Mouse (Mus musculus) lung, embryonic 14.5 days (tissue): ENCODE measurements around the gene Scrn3. TPM values are rescaled to one million over a fixed set of nuclear protein-coding genes. Genes with fewer than 3 reads are reported as not detected.

Experiments used
- ATAC-seq: fragments of 200-750 bp; cut with Nextera tagmentation; 2 replicates; pipeline ENCODE4 v1.8.0; 2017; ENCODE audit warnings: mild to moderate bottlenecking, moderate TSS enrichment, moderate library complexity; ENCODE audit not compliant: insufficient read depth
- DNase-seq: peaks from one replicate; pipeline ENCODE4 v3.0.0-alpha.2; 2015
- H3K27ac ChIP-seq: fragments of 300-500 bp; sonication (generic); 2 replicates; pipeline ENCODE4 v1.5.1; 2014; ENCODE audit warnings: low read depth, mild to moderate bottlenecking, moderate library complexity
- H3K27me3 ChIP-seq: fragments of 300-500 bp; sonication (generic); 2 replicates; pipeline ENCODE4 v1.6.1; 2014; ENCODE audit warnings: low read length, control low read depth; ENCODE audit not compliant: insufficient read depth
- H3K36me3 ChIP-seq: fragments of 300-500 bp; sonication (generic); 2 replicates; pipeline ENCODE4 v1.6.1; 2014; ENCODE audit warnings: control low read depth; ENCODE audit not compliant: insufficient read depth
- H3K4me1 ChIP-seq: fragments of 300-500 bp; sonication (generic); 2 replicates; pipeline ENCODE4 v1.6.1; 2014; ENCODE audit warnings: antibody characterized with exemption, control low read depth; ENCODE audit not compliant: insufficient read depth
- H3K4me2 ChIP-seq: fragments of 300-500 bp; sonication (generic); 2 replicates; pipeline ENCODE4 v1.6.1; 2014; ENCODE audit warnings: mild to moderate bottlenecking
- H3K4me3 ChIP-seq: fragments of 300-500 bp; sonication (generic); 2 replicates; pipeline ENCODE4 v1.5.1; 2014; ENCODE audit warnings: low read depth, low read length
- H3K9ac ChIP-seq: fragments of 300-500 bp; sonication (generic); 2 replicates; pipeline ENCODE4 v1.6.1; 2014
- H3K9me3 ChIP-seq: fragments of 300-500 bp; sonication (generic); 2 replicates; pipeline ENCODE4 v1.6.1; 2016; ENCODE audit warnings: low read depth, low read length, control low read depth
- CTCF ChIP-seq: IDR thresholded peaks from 2 replicates; pipeline ENCODE4 v1.5.1; 2016; ENCODE audit warnings: antibody characterized with exemption, low read depth
- WGBS: fragments of 180-500 bp; shearing (Covaris S2); extraction: QIAGEN DNeasy Blood & Tissue Kit; methylation state at CpG from one replicate; pipeline ENCODE4 v1.1.7; 2014; 5-methylcytosine and 5-hydroxymethylcytosine counted together
- polyA plus RNA-seq: library from polyadenylated mRNA; unstranded; fragments of >200 nt; fragmentation: Nextera tagmentation; extraction: Ambion mirVana; gene quantifications from 2 replicates; pipeline ENCODE4 v1.2.1, GENCODE M21; 2014

Scrn3 gene
- 15.0 and 15.9 TPM in 2 replicates for polyA plus RNA-seq

- peak; percentile 97 for ATAC-seq
- peak within 1 kb of the TSS; percentile 87 for H3K9ac ChIP-seq
- H3K27ac ChIP-seq = peak within 1 kb of the TSS; percentile 89
- TF ChIP-seq CTCF = no peak
- peak within 1 kb of the TSS; percentile 88 for H3K4me3 ChIP-seq
- no peaks in the 10 kb centered on the region for H3K9me3 ChIP-seq
- 0 out of 2 replicates have a peak, but pooled peaks cover 5% of the 10 kb centered on the region for H3K4me1 ChIP-seq
- peak; percentile 99 for DNase-seq
- peaks cover 29% of the 10 kb centered on the region for H3K36me3 ChIP-seq
- H3K27me3 ChIP-seq = no peaks in the 10 kb centered on the region
- under 1% methylated on average over 64 of the region's 64 CpGs for WGBS
- H3K4me2 ChIP-seq = peak within 1 kb of the TSS; percentile 86
These were observed at the start of gene Scrn3, which contains the start of gene Cir1 for GRCm38 (mm10) chr2:73312152-73313116. TSS of gene Scrn3 (plus strand) at chr2:73312601. TSS of gene Cir1 (minus strand) at chr2:73312701.

- H3K4me2 ChIP-seq = peak overlapping the region; percentile 89
- ATAC-seq (peak; percentile 18; the same call in 1 of the 2 replicates), DNase-seq (peak; percentile 80)
- H3K4me1 ChIP-seq = peaks cover 6% of the 10 kb centered on the region; the same call in 1 of the 2 replicates
- H3K27me3 ChIP-seq = peaks cover 56% of the 10 kb centered on the region
- peak overlapping the region; percentile 46 for H3K9ac ChIP-seq
- H3K36me3 ChIP-seq = no peaks in the 10 kb centered on the region
- no peaks in the 10 kb centered on the region for H3K9me3 ChIP-seq
- no peak for TF ChIP-seq CTCF
- no peak overlapping the region for H3K27ac ChIP-seq
- 4% methylated on average over 16 of the region's 16 CpGs for WGBS
- H3K4me3 ChIP-seq = peak overlapping the region; percentile 43
These were observed 49.1 kb upstream of the Scrn3 start for GRCm38 (mm10) chr2:73263172-73263765.

- peak; percentile 77 for DNase-seq
- peak; percentile 50; the same call in 1 of the 2 replicates for ATAC-seq
- TF ChIP-seq CTCF = no peak
- Histone ChIP-seq H3K9ac (peak overlapping the region; percentile 46), H3K4me2 (peak overlapping the region; percentile 89), H3K4me1 (peaks cover 6% of the 10 kb centered on the region; the same call in 1 of the 2 replicates), H3K9me3 (no peaks in the 10 kb centered on the region), H3K36me3 (no peaks in the 10 kb centered on the region), H3K27ac (no peak overlapping the region), H3K27me3 (peaks cover 63% of the 10 kb centered on the region), H3K4me3 (peak overlapping the region; percentile 43)
- 1% methylated on average over 38 of the region's 38 CpGs for WGBS
These were observed 48.4 kb upstream of the Scrn3 start for GRCm38 (mm10) chr2:73263794-73264610.

- H3K4me1 ChIP-seq = peaks cover 6% of the 10 kb centered on the region; the same call in 1 of the 2 replicates
- H3K9me3 ChIP-seq = no peaks in the 10 kb centered on the region
- TF ChIP-seq CTCF = no peak
- H3K27ac ChIP-seq = no peak overlapping the region
- H3K9ac ChIP-seq = no peak overlapping the region
- DNase-seq (peak; percentile 14), ATAC-seq (peak; percentile 10; the same call in 1 of the 2 replicates)
- WGBS = 8% methylated on average over 11 of the region's 11 CpGs
- H3K4me2 ChIP-seq = peak overlapping the region; percentile 89
- no peaks in the 10 kb centered on the region for H3K36me3 ChIP-seq
- peaks cover 69% of the 10 kb centered on the region for H3K27me3 ChIP-seq
- peak overlapping the region; percentile 43 for H3K4me3 ChIP-seq
These were observed 47.7 kb upstream of the Scrn3 start for GRCm38 (mm10) chr2:73264611-73265195.

GRCm38 (mm10) chr2:73266011-73266410 lies 46.4 kb upstream of the Scrn3 start:
- H3K36me3 ChIP-seq = no peaks in the 10 kb centered on the region
- H3K9ac ChIP-seq = no peak overlapping the region
- DNase-seq (peak; percentile 25), ATAC-seq (no peak)
- no peaks in the 10 kb centered on the region for H3K9me3 ChIP-seq
- H3K27ac ChIP-seq = no peak overlapping the region
- H3K4me1 ChIP-seq = peaks cover 6% of the 10 kb centered on the region; the same call in 1 of the 2 replicates
- WGBS = 6% methylated on average over 5 of the region's 5 CpGs
- H3K27me3 ChIP-seq = peaks cover 82% of the 10 kb centered on the region
- no peak overlapping the region for H3K4me2 ChIP-seq
- no peak overlapping the region for H3K4me3 ChIP-seq
- no peak for TF ChIP-seq CTCF

GRCm38 (mm10) chr2:73266623-73267022 lies 45.8 kb upstream of the Scrn3 start:
- DNase-seq = no peak
- no peak overlapping the region for H3K4me2 ChIP-seq
- ATAC-seq = no peak
- H3K9ac ChIP-seq = no peak overlapping the region
- peaks cover 6% of the 10 kb centered on the region; the same call in 1 of the 2 replicates for H3K4me1 ChIP-seq
- peaks cover 88% of the 10 kb centered on the region for H3K27me3 ChIP-seq
- no peak overlapping the region for H3K27ac ChIP-seq
- no peaks in the 10 kb centered on the region for H3K9me3 ChIP-seq
- H3K36me3 ChIP-seq = no peaks in the 10 kb centered on the region
- H3K4me3 ChIP-seq = no peak overlapping the region
- 31% methylated on average over 1 of the region's 1 CpGs for WGBS
- no peak for TF ChIP-seq CTCF
